Mouse (Mus musculus): Measurements from ENCODE around the gene Ifitm10. TPM values are rescaled to one million over a fixed set of nuclear protein-coding genes. Genes with fewer than 3 reads are reported as not detected.

Ifitm10 gene
- polyA plus RNA-seq, 1 experiment from 2014 or later = 0.53 TPM

DNA sequence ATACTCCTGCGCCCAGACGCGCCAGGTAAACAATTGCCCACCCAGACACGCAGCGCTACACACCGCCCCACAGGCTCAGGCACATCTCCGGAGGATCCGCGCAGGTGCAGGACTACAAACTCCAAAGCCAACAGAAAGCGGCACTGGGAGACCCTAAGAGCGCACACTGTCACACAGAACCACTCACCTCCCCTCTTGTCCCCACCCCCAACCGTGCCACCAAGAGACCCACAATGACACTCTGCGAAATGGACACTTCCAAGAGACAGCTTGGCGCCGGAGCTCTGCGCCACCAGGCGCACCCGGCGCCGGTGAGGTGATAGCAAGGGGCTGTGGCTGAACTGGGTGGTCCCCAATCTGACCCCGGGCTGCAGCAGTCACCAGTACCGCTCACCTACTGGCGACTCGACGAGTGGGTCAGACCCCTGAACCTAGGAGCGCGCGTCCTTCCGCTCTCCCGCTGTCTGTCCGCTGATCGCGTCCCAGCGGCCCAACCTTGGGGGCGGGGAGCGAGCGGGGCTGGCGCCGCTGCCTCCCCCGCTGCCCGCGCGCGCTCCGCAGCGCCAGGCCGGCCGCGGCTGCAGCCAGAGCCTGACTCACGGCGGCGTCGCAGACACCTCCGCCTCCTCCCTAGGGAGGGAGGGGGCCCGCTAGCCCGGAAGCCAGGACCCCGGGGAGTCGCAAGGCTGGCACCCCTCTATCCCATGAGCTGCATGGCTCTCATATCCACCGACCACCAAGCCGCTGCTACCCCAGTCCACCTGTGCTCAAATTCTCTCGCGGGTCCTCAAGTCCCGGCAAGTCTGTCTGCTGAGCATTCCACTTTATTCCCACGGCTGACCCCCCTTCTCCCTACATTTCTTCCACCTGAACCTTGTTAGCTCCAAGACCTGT lies 1.5 kb downstream of the Ifitm10 start:
- WGBS = 2% methylated on average over 64 of the region's 64 CpGs
- Histone ChIP-seq H3K9me3 (replicated peaks) (no peaks in the 10 kb centered on the region), H3K4me3 (peak overlapping the region; percentile 55), H3K27me3 (ENCODE audit: low read depth, poor library complexity, severe bottlenecking) (peaks cover 68% of the 10 kb centered on the region), H3K36me3 (peaks cover 23% of the 10 kb centered on the region), H3K4me1 (peaks cover 22% of the 10 kb centered on the region), H3K27ac (no peak overlapping the region)
- peak; percentile 47 for DNase-seq (ENCODE audit: low spot score)

GRCm38 (mm10) chr7:142371398-142371767 lies 2.2 kb downstream of the Ifitm10 start:
- Histone ChIP-seq H3K36me3 (peaks cover 17% of the 10 kb centered on the region), H3K27ac (no peak overlapping the region), H3K27me3 (ENCODE audit: low read depth, poor library complexity, severe bottlenecking) (peaks cover 69% of the 10 kb centered on the region), H3K4me1 (peaks cover 22% of the 10 kb centered on the region), H3K4me3 (peak overlapping the region; percentile 55), H3K9me3 (replicated peaks) (no peaks in the 10 kb centered on the region)
- DNase-seq (ENCODE audit: low spot score) = no peak
- 24% methylated on average over 11 of the region's 11 CpGs for WGBS

GRCm38 (mm10) chr7:142370937-142371336 lies 2.6 kb downstream of the Ifitm10 start:
- Histone ChIP-seq H3K27ac (no peak overlapping the region), H3K4me3 (no peak overlapping the region; the same call in 1 of the 2 replicates), H3K36me3 (peaks cover 13% of the 10 kb centered on the region), H3K4me1 (peaks cover 22% of the 10 kb centered on the region), H3K9me3 (replicated peaks) (no peaks in the 10 kb centered on the region), H3K27me3 (ENCODE audit: low read depth, poor library complexity, severe bottlenecking) (peaks cover 72% of the 10 kb centered on the region)
- no peak for DNase-seq (ENCODE audit: low spot score)
- WGBS = 82% methylated on average over 18 of the region's 18 CpGs

GRCm38 (mm10) chr7:142369820-142370219 lies 3.7 kb downstream of the Ifitm10 start:
- H3K4me3 ChIP-seq = no peak overlapping the region
- no peaks in the 10 kb centered on the region for H3K9me3 ChIP-seq (replicated peaks)
- peaks cover 72% of the 10 kb centered on the region for H3K27me3 ChIP-seq (ENCODE audit: low read depth, poor library complexity, severe bottlenecking)
- 0 out of 2 replicates have a peak, but pooled peaks cover 4% of the 10 kb centered on the region for H3K36me3 ChIP-seq
- WGBS = 72% methylated on average over 6 of the region's 6 CpGs
- no peak overlapping the region for H3K27ac ChIP-seq
- H3K4me1 ChIP-seq = peaks cover 22% of the 10 kb centered on the region
- no peak for DNase-seq (ENCODE audit: low spot score)

- no peak for DNase-seq (ENCODE audit: low spot score)
- no peak overlapping the region for H3K4me3 ChIP-seq
- no peaks in the 10 kb centered on the region for H3K9me3 ChIP-seq (replicated peaks)
- peaks cover 63% of the 10 kb centered on the region for H3K27me3 ChIP-seq (ENCODE audit: low read depth, poor library complexity, severe bottlenecking)
- no peaks in the 10 kb centered on the region for H3K36me3 ChIP-seq
- 82% methylated on average over 2 of the region's 2 CpGs for WGBS
- no peak overlapping the region for H3K27ac ChIP-seq
- H3K4me1 ChIP-seq = peaks cover 18% of the 10 kb centered on the region
Observed at GRCm38 (mm10) chr7:142368856-142369255, 4.7 kb downstream of the Ifitm10 start.

GRCm38 (mm10) chr7:142363107-142363506 lies 10.4 kb downstream of the Ifitm10 start:
- no peaks in the 10 kb centered on the region for H3K36me3 ChIP-seq
- no peaks in the 10 kb centered on the region for H3K4me1 ChIP-seq
- no peak overlapping the region for H3K4me3 ChIP-seq
- peaks cover 7% of the 10 kb centered on the region; the same call in 1 of the 2 replicates for H3K27me3 ChIP-seq (ENCODE audit: low read depth, poor library complexity, severe bottlenecking)
- no peak overlapping the region for H3K27ac ChIP-seq
- WGBS = 83% methylated on average over 4 of the region's 4 CpGs
- no peaks in the 10 kb centered on the region for H3K9me3 ChIP-seq (replicated peaks)
- DNase-seq (ENCODE audit: low spot score) = no peak

- H3K4me3 ChIP-seq = no peak overlapping the region
- peaks cover 3% of the 10 kb centered on the region; the same call in 1 of the 2 replicates for H3K4me1 ChIP-seq
- DNase-seq (ENCODE audit: low spot score) = no peak
- no peak overlapping the region for H3K27ac ChIP-seq
- H3K27me3 ChIP-seq (ENCODE audit: low read depth, poor library complexity, severe bottlenecking) = no peaks in the 10 kb centered on the region
- no peaks in the 10 kb centered on the region for H3K36me3 ChIP-seq
- no peaks in the 10 kb centered on the region for H3K9me3 ChIP-seq (replicated peaks)
Observed at GRCm38 (mm10) chr7:142360743-142361142, 12.8 kb downstream of the Ifitm10 start.

GRCm38 (mm10) chr7:142359129-142359528 lies 14.4 kb downstream of the Ifitm10 start:
- Histone ChIP-seq H3K9me3 (replicated peaks) (no peaks in the 10 kb centered on the region), H3K27ac (0 out of 2 replicates have a peak overlapping the region, but pooled peaks have one; percentile 3), H3K27me3 (ENCODE audit: low read depth, poor library complexity, severe bottlenecking) (no peaks in the 10 kb centered on the region), H3K4me3 (no peak overlapping the region), H3K4me1 (peaks cover 14% of the 10 kb centered on the region), H3K36me3 (no peaks in the 10 kb centered on the region)
- WGBS = 73% methylated on average over 8 of the region's 8 CpGs
- no peak for DNase-seq (ENCODE audit: low spot score)

DNA sequence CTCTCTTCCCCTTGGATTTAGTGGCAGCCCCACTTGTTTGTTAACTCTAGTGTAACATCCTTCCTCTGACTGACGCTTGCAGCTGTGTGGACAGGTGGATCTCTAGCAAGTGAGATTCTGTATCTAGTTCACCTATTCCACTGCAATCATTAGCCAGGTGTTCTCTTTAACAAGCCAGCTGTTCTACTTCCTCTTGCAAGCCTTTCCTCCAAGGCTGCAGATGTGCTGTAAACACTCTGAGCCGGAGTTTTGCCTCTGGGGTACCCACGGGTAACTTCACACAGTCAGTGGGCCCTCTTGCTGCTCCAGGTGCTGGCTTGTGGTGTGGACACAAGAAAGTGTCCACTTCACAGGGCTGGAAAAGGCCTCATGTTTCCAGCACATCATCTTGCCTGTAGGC lies 16.0 kb downstream of the Ifitm10 start:
- Histone ChIP-seq H3K27ac (no peak overlapping the region), H3K4me1 (peaks cover 14% of the 10 kb centered on the region), H3K36me3 (no peaks in the 10 kb centered on the region), H3K4me3 (no peak overlapping the region), H3K9me3 (replicated peaks) (no peaks in the 10 kb centered on the region), H3K27me3 (ENCODE audit: low read depth, poor library complexity, severe bottlenecking) (no peaks in the 10 kb centered on the region)
- DNase-seq (ENCODE audit: low spot score) = no peak
- 85% methylated on average over 3 of the region's 3 CpGs for WGBS

DNA sequence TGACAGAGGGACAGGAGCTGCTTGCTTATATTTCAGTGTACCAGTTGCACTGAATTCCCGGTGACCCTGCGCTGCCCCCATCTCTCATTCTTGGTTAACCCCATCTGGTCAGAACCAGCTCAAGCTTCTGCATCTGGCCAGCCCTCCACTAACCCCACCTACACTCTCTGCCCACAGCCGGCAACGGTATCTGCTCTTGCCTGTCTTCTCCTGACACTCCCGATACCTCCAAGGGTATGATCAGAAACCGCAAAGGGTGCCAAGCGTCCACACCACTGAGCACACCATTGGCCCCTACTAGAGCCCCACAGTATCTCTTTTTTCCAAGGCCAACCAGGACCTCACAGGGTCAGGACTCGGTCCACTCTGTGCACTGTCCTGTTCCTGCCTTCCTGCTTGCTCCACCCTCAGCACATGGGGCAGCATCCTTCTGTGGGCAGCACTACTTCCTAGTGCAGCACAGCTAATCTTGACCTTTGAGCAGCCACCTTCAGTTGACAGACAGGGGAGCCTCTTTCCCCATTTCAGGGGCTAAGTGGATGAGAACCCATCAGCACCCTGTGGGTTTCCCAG lies 18.8 kb downstream of the Ifitm10 start:
- no peaks in the 10 kb centered on the region for H3K9me3 ChIP-seq (replicated peaks)
- H3K36me3 ChIP-seq = no peaks in the 10 kb centered on the region
- H3K27me3 ChIP-seq (ENCODE audit: low read depth, poor library complexity, severe bottlenecking) = no peaks in the 10 kb centered on the region
- peak overlapping the region; percentile 14; the same call in 1 of the 2 replicates for H3K27ac ChIP-seq
- peaks cover 14% of the 10 kb centered on the region for H3K4me1 ChIP-seq
- 68% methylated on average over 8 of the region's 8 CpGs for WGBS
- no peak for DNase-seq (ENCODE audit: low spot score)
- H3K4me3 ChIP-seq = no peak overlapping the region

DNA sequence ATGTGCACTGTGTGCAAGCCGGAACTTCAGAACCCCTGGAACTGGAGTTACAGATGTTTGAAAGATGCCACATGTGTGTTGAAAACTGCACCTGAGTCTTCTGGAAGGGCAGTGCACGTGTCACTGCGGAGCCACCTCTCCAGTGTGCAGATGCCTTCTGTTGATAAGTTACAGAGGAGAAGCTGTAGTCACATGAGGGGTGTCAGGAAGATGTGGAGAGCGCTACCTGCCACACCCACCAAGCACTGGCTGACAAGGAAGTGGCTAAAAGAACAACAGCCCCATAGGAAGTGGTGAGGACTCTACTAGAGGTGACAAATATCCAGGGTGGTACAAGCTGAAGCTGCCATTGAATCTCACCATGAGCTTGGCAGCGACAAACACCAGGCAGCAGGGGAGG lies 19.7 kb downstream of the Ifitm10 start:
- DNase-seq (ENCODE audit: low spot score) = no peak
- no peak overlapping the region for H3K4me3 ChIP-seq
- WGBS = 75% methylated on average over 5 of the region's 5 CpGs

GRCm38 (mm10) chr7:142351569-142351968 lies 22.0 kb downstream of the Ifitm10 start:
- no peaks in the 10 kb centered on the region for H3K36me3 ChIP-seq
- no peak overlapping the region for H3K4me3 ChIP-seq
- WGBS = 87% methylated on average over 5 of the region's 5 CpGs
- H3K27ac ChIP-seq = no peak overlapping the region
- no peak for DNase-seq (ENCODE audit: low spot score)
- H3K27me3 ChIP-seq (ENCODE audit: low read depth, poor library complexity, severe bottlenecking) = no peaks in the 10 kb centered on the region
- peaks cover 16% of the 10 kb centered on the region for H3K4me1 ChIP-seq
- no peaks in the 10 kb centered on the region for H3K9me3 ChIP-seq (replicated peaks)

More for the DNA sequence above, 19.7 kb downstream of the Ifitm10 start:
- Histone ChIP-seq H3K4me1 (peaks cover 19% of the 10 kb centered on the region), H3K27ac (no peak overlapping the region), H3K27me3 (ENCODE audit: low read depth, poor library complexity, severe bottlenecking) (no peaks in the 10 kb centered on the region), H3K36me3 (no peaks in the 10 kb centered on the region), H3K9me3 (replicated peaks) (no peaks in the 10 kb centered on the region)

- no peaks in the 10 kb centered on the region for H3K36me3 ChIP-seq
- H3K9me3 ChIP-seq (replicated peaks) = no peaks in the 10 kb centered on the region
- H3K27ac ChIP-seq = peak overlapping the region; percentile 8; the same call in 1 of the 2 replicates
- no peak overlapping the region for H3K4me3 ChIP-seq
- 29% methylated on average over 9 of the region's 9 CpGs for WGBS
- no peak for DNase-seq (ENCODE audit: low spot score)
- 0 out of 2 replicates have a peak, but pooled peaks cover 5% of the 10 kb centered on the region for H3K4me1 ChIP-seq
- no peaks in the 10 kb centered on the region for H3K27me3 ChIP-seq (ENCODE audit: low read depth, poor library complexity, severe bottlenecking)
Observed at GRCm38 (mm10) chr7:142349308-142349961, 24.1 kb downstream of the Ifitm10 start.
